Mouse (Mus musculus) heart, adult 2 months (tissue): ENCODE data around the gene Kcnmb1. TPM values are rescaled to one million over a fixed set of nuclear protein-coding genes. Genes with fewer than 3 reads are reported as not detected.

Source experiments
- DNase-seq, 2 experiments: peaks; one replicate each; pipeline ENCODE4 v3.0.0; 2021
- H3K27ac ChIP-seq: fragments of 200-600 bp; 2 replicates; pipeline ENCODE4 v1.8.1; 2022
- H3K27me3 ChIP-seq: fragments of 200-500 bp; 2 replicates; pipeline ENCODE4 v1.6.1; 2012; ENCODE audit warnings: mild to moderate bottlenecking, low read length, inconsistent platforms, mixed read lengths; ENCODE audit not compliant: control insufficient read depth, insufficient read depth
- H3K36me3 ChIP-seq: fragments of 200-500 bp; 2 replicates; pipeline ENCODE4 v1.6.1; 2012; ENCODE audit warnings: low read length, inconsistent platforms; ENCODE audit not compliant: control insufficient read depth, insufficient read depth
- H3K4me1 ChIP-seq: fragments of 200-500 bp; 2 replicates; pipeline ENCODE4 v1.6.1; 2011; ENCODE audit warnings: low read length; ENCODE audit not compliant: control insufficient read depth, insufficient read depth
- H3K4me3 ChIP-seq: fragments of 200-600 bp; 2 replicates; pipeline ENCODE4 v1.8.1; 2022
- H3K79me2 ChIP-seq: fragments of 200-500 bp; replicated peaks from 2 replicates; pipeline ENCODE4 v1.6.1; 2012; ENCODE audit warnings: mild to moderate bottlenecking, inconsistent platforms, low read length, moderate library complexity, mixed read lengths; ENCODE audit not compliant: control insufficient read depth, insufficient read depth
- H3K9ac ChIP-seq: fragments of 200-500 bp; 2 replicates; pipeline ENCODE4 v1.6.1; 2012; ENCODE audit warnings: low read depth, mild to moderate bottlenecking, control low read depth, inconsistent platforms, low read length, mixed read lengths
- CTCF ChIP-seq: fragments of 200-600 bp; IDR thresholded peaks from 2 replicates; pipeline ENCODE4 v1.8.1; 2022; ENCODE audit warnings: antibody characterized with exemption, mild to moderate bottlenecking, moderate library complexity
- EP300 ChIP-seq: fragments of 200-500 bp; IDR thresholded peaks from 2 replicates; pipeline ENCODE4 v1.6.1; 2011; ENCODE audit warnings: low read depth, low read length, control low read depth; ENCODE audit not compliant: insufficient read depth
- POLR2A ChIP-seq: fragments of 200-500 bp; IDR thresholded peaks from 2 replicates; pipeline ENCODE4 v1.6.1; 2011; ENCODE audit warnings: mild to moderate bottlenecking, low read depth, low read length, control low read depth; ENCODE audit not compliant: insufficient read depth
- WGBS: fragments of 180-500 bp; shearing (Covaris S2); methylation state at CpG from one replicate; pipeline ENCODE4 v1.1.7; 2018; 5-methylcytosine and 5-hydroxymethylcytosine counted together
- intact Hi-C: fragments of 180-260 bp; cut with DNase I; formaldehyde crosslinking; loops from one replicate; pipeline ENCODE4 v1.15.1; 2025
- polyA plus RNA-seq: library from polyadenylated mRNA; depleted of rRNA; stranded (reverse); fragments of >200 nt; gene quantifications from 2 replicates; pipeline ENCODE4 v1.2.3, GENCODE M21; 2012; rRNA removed
- total RNA-seq, 2 experiments: library from RNA; stranded (reverse); gene quantifications; 2 replicates each; pipeline ENCODE4 v1.2.3; 2021

Kcnmb1 gene
- total and polyA plus RNA-seq, 3 experiments: 1.0 to 2.1 (median 1.1) TPM

GRCm38 (mm10) chr11:34012007-34012652, 49.3 kb downstream of the Kcnmb1 start:
- Histone ChIP-seq H3K79me2 (no peaks in the 10 kb centered on the region), H3K4me3 (no peak overlapping the region), H3K27ac (no peak overlapping the region), H3K27me3 (no peaks in the 10 kb centered on the region), H3K9ac (no peak overlapping the region), H3K4me1 (peaks cover 6% of the 10 kb centered on the region), H3K36me3 (no peaks in the 10 kb centered on the region)
- DNase-seq: no peak
- TF ChIP-seq EP300 (no peak), CTCF (no peak), POLR2A (no peak)
- intact Hi-C loops: loop anchor here (5.0 kb wide), 1 partner anchor 105 kb away; no protein-coding TSS in a partner anchor
- 53% methylated on average over 6 of the region's 6 CpGs for WGBS

Other genes with a start within 250 kb of the Kcnmb1 start
- gene Kcnip1, start 30.1 kb downstream of the Kcnmb1 start, total RNA-seq: under 1 TPM in 1 of 2 experiments, not detected in 1; 0.11 TPM
- gene Kcnip1, start 30.1 kb downstream of the Kcnmb1 start, polyA plus RNA-seq: 0.18 and 0.20 TPM in 2 replicates
- gene Lcp2, start 83.9 kb downstream of the Kcnmb1 start, total RNA-seq: 1 to 10 TPM; 1.6 to 1.7 TPM
- 1.3 and 1.8 TPM in 2 replicates for gene Lcp2, start 83.9 kb downstream of the Kcnmb1 start, polyA plus RNA-seq
- gene 4930469K13Rik, start 135.5 kb downstream of the Kcnmb1 start, total RNA-seq: not detected
- gene 4930469K13Rik, start 135.5 kb downstream of the Kcnmb1 start, polyA plus RNA-seq: not detected in 2 replicates
- not detected for gene Foxi1, start 245.1 kb downstream of the Kcnmb1 start, total RNA-seq
- not detected in 2 replicates for gene Foxi1, start 245.1 kb downstream of the Kcnmb1 start, polyA plus RNA-seq